Mouse (Mus musculus) C2C12 (cell line): ENCODE data around the gene Cd180. TPM values are rescaled to one million over a fixed set of nuclear protein-coding genes. Genes with fewer than 3 reads are reported as not detected.

ENCODE experiments used
- H3K27me3 ChIP-seq: one replicate; pipeline ENCODE4 v1.6.1; 2011; ENCODE audit not compliant: control insufficient read depth, insufficient read depth, insufficient read length
- H3K36me3 ChIP-seq: one replicate; pipeline ENCODE4 v1.6.1; 2011; ENCODE audit not compliant: control insufficient read depth, insufficient read depth
- H3K4me3 ChIP-seq: one replicate; pipeline ENCODE4 v1.5.1; 2011; ENCODE audit warnings: mild to moderate bottlenecking, control low read depth; ENCODE audit not compliant: poor library complexity, insufficient read depth, severe bottlenecking
- H3K79me2 ChIP-seq: one replicate; pipeline ENCODE4 v1.6.1; 2011; ENCODE audit not compliant: control insufficient read depth, insufficient read depth
- H3K79me3 ChIP-seq: one replicate; pipeline ENCODE4 v1.6.1; 2011; ENCODE audit warnings: low read depth, control low read depth
- H3ac ChIP-seq: one replicate; pipeline ENCODE3; 2011; ENCODE audit warnings: low read depth; ENCODE audit not compliant: control insufficient read depth, insufficient read length
- CEBPB ChIP-seq: IDR thresholded peaks from one replicate; pipeline ENCODE4 v1.6.1; 2011; ENCODE audit warnings: low read depth, mild to moderate bottlenecking, control low read depth, moderate library complexity
- CTCF ChIP-seq: IDR thresholded peaks from one replicate; pipeline ENCODE4 v1.5.1; 2011; ENCODE audit not compliant: control insufficient read depth, insufficient read depth, insufficient read length
- FOSL1 ChIP-seq: IDR thresholded peaks from one replicate; pipeline ENCODE4 v1.8.0; 2011; ENCODE audit warnings: mild to moderate bottlenecking, low read length; ENCODE audit not compliant: poor library complexity, insufficient read depth, severe bottlenecking
- MAX ChIP-seq: IDR thresholded peaks from one replicate; pipeline ENCODE4 v1.6.1; 2011; ENCODE audit warnings: mild to moderate bottlenecking, control low read depth
- MYOD1 ChIP-seq: IDR thresholded peaks from one replicate; pipeline ENCODE4 v1.6.1; 2011; ENCODE audit warnings: low read depth; ENCODE audit not compliant: control insufficient read depth, insufficient read length
- MYOG ChIP-seq: IDR thresholded peaks from one replicate; pipeline ENCODE4 v1.6.1; 2011; ENCODE audit not compliant: control insufficient read depth, insufficient read length; ENCODE audit errors: extremely low read depth
- USF1 ChIP-seq: IDR thresholded peaks from one replicate; pipeline ENCODE4 v1.6.1; 2011; ENCODE audit warnings: low read depth, mild to moderate bottlenecking, control low read depth, moderate library complexity
- polyA plus RNA-seq: library from polyadenylated mRNA; unstranded; fragments of >200 nt; fragmentation: generic; extraction: Trizol; gene quantifications from one replicate; pipeline ENCODE4 v1.2.1, GENCODE M21; 2012; ENCODE audit warnings: missing spikeins

The Cd180 gene
- polyA plus RNA-seq, 1 experiment = 0.28 TPM

- Histone ChIP-seq H3K27me3 (no peaks in the 10 kb centered on the region), H3K79me2 (no peaks in the 10 kb centered on the region), H3K36me3 (peaks cover 67% of the 10 kb centered on the region), H3ac (no peak overlapping the region), H3K4me3 (no peak overlapping the region), H3K79me3 (no peaks in the 10 kb centered on the region)
- TF ChIP-seq MAX (no peak), USF1 (no peak), MYOG (no peak), CEBPB (no peak)
These were observed 71.9 kb downstream of the Cd180 start for GRCm38 (mm10) chr13:102765216-102765615.

DNA sequence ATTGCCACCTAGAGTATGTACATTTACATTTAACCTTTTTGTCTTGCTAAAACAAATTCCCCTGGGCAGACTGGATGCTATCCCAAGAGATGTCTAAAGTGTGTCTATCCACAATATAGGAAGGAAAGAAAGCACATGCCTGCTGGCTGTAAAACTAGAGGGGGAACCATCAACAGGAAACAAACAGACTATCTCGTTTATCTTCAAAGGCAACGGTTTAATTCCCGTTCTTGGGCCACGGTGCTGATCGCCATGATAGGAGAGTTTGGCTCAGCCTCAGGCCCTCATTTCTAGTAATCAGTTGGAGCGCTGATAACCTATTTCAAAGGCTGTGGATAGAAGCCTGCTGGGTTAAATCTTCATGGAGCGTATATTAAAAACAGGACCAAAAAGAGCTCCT lies 73.8 kb downstream of the Cd180 start:
- no peak for TF ChIP-seq CTCF
- no peak for TF ChIP-seq CEBPB
- no peak for TF ChIP-seq USF1
- no peak for TF ChIP-seq FOSL1
- no peak for TF ChIP-seq MAX
- no peak for TF ChIP-seq MYOD1
- TF ChIP-seq MYOG = no peak
- H3K79me2 ChIP-seq = no peaks in the 10 kb centered on the region

DNA sequence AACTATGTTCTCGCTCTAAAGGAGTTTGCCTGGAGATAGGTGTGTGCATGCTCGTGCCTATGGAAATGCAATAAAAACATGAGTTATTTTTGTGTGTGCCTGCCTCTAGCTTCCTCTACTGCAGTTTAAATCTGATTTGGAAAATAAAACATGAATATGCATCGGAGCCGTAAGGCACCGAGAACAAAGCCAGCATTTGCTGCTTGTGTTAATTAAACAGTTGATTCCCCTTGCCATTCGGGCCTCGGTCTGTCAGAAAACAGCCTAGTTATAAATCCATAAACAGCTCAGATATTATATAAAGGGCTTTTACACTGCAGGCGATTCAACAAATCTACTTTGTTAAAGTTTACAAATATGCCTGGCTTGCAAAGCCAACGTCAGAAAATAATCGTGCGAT lies 75.2 kb downstream of the Cd180 start:
- TF ChIP-seq CEBPB (no peak), USF1 (no peak), MYOG (no peak), FOSL1 (no peak), CTCF (no peak), MAX (no peak), MYOD1 (no peak)
- no peaks in the 10 kb centered on the region for H3K79me2 ChIP-seq
- H3ac ChIP-seq = no peak overlapping the region
- H3K27me3 ChIP-seq = no peaks in the 10 kb centered on the region
- peaks cover 68% of the 10 kb centered on the region for H3K36me3 ChIP-seq
- H3K79me3 ChIP-seq = no peaks in the 10 kb centered on the region
- no peak overlapping the region for H3K4me3 ChIP-seq

More for the DNA sequence above, 73.8 kb downstream of the Cd180 start:
- H3K36me3 ChIP-seq = peaks cover 70% of the 10 kb centered on the region
- no peak overlapping the region for H3K4me3 ChIP-seq
- H3ac ChIP-seq = no peak overlapping the region
- no peaks in the 10 kb centered on the region for H3K79me3 ChIP-seq
- no peaks in the 10 kb centered on the region for H3K27me3 ChIP-seq

DNA sequence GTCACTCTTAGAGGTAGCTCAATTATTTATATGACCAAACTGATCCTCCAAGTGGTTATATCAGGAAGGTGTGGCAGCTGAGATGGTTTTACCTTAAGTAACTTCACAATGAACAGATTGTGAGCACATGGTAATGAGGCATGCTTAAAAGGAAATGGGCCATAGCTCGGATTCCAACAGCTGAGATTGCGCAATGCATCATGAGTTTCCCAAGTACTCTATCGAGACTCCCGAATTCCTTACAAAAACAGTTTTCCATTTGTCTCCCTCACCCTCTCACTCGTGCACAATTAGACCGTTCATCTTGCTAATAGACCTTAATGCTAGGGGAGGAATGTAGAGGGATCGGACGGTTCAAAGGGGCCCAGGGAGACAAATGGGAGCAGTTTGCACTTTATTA lies 76.8 kb downstream of the Cd180 start:
- H3K27me3 ChIP-seq = no peaks in the 10 kb centered on the region
- no peaks in the 10 kb centered on the region for H3K79me3 ChIP-seq
- peaks cover 71% of the 10 kb centered on the region for H3K36me3 ChIP-seq

DNA sequence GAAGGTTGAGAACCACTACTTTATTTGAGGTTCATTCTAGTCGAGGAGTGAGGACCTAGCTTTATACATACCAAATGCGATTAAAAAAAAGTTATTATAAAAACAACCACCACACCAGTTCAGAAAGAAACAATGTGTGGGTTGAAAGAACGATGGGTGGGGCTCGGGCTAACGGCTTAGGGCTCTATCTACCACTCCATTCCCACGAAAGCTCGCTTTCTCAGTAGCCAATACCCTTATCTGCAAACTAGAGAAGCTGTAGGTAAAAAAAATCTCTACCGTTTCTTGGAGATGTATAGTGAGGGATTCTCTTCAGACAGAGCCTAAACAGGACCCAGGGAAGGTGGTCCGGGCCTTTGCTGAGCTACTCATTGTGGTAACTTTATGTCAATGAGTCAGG lies 79.8 kb downstream of the Cd180 start:
- no peak overlapping the region for H3ac ChIP-seq
- peaks cover 58% of the 10 kb centered on the region for H3K36me3 ChIP-seq
- H3K79me3 ChIP-seq = no peaks in the 10 kb centered on the region
- H3K4me3 ChIP-seq = no peak overlapping the region
- H3K79me2 ChIP-seq = no peaks in the 10 kb centered on the region
- no peaks in the 10 kb centered on the region for H3K27me3 ChIP-seq
- TF ChIP-seq MAX = no peak
- TF ChIP-seq MYOD1 = no peak
- TF ChIP-seq USF1 = no peak
- no peak for TF ChIP-seq CEBPB
- TF ChIP-seq MYOG = no peak
- no peak for TF ChIP-seq FOSL1
- no peak for TF ChIP-seq CTCF

More for the DNA sequence above, 76.8 kb downstream of the Cd180 start:
- no peak overlapping the region for H3ac ChIP-seq
- no peaks in the 10 kb centered on the region for H3K79me2 ChIP-seq
- no peak for TF ChIP-seq CTCF
- peak; percentile 94 for TF ChIP-seq CEBPB
- H3K4me3 ChIP-seq = no peak overlapping the region

- Histone ChIP-seq H3K4me3 (no peak overlapping the region), H3K36me3 (peaks cover 56% of the 10 kb centered on the region), H3K27me3 (no peaks in the 10 kb centered on the region), H3K79me2 (no peaks in the 10 kb centered on the region), H3K79me3 (no peaks in the 10 kb centered on the region), H3ac (no peak overlapping the region)
- no peak for TF ChIP-seq MAX
- TF ChIP-seq USF1 = no peak
- no peak for TF ChIP-seq MYOG
- no peak for TF ChIP-seq CEBPB
- TF ChIP-seq FOSL1 = no peak
- TF ChIP-seq CTCF = no peak
- TF ChIP-seq MYOD1 = no peak
These were observed 81.4 kb downstream of the Cd180 start for GRCm38 (mm10) chr13:102774786-102775201.
